Mouse (Mus musculus) bone marrow, adult 2 months (tissue): ENCODE measurements around the gene AW549877. TPM values are rescaled to one million over a fixed set of nuclear protein-coding genes. Genes with fewer than 3 reads are reported as not detected.

Source experiments
- H3K27ac ChIP-seq: fragments of 200-500 bp; 2 replicates; pipeline ENCODE4 v1.5.1; 2012; ENCODE audit warnings: low read depth, mild to moderate bottlenecking, control low read depth, inconsistent platforms, low read length; ENCODE audit not compliant: control insufficient read depth, poor library complexity, insufficient read depth
- H3K4me1 ChIP-seq: fragments of 200-500 bp; 2 replicates; pipeline ENCODE4 v1.6.1; 2011; ENCODE audit warnings: low read length; ENCODE audit not compliant: control insufficient read depth, insufficient read depth
- H3K4me3 ChIP-seq: fragments of 200-500 bp; replicated peaks from 2 replicates; pipeline ENCODE3; 2011; ENCODE audit warnings: mild to moderate bottlenecking, low read depth, low read length, control low read depth; ENCODE audit not compliant: control insufficient read depth
- CTCF ChIP-seq: fragments of 200-500 bp; IDR thresholded peaks from 2 replicates; pipeline ENCODE4 v1.5.1; 2011; ENCODE audit warnings: low read length, control low read depth; ENCODE audit not compliant: control insufficient read depth, insufficient read depth
- POLR2A ChIP-seq: fragments of 200-500 bp; IDR thresholded peaks from 2 replicates; pipeline ENCODE4 v1.6.1; 2011; ENCODE audit warnings: low read depth, mild to moderate bottlenecking, control low read depth, low read length, borderline replicate concordance; ENCODE audit not compliant: control insufficient read depth
- WGBS: fragments of 180-500 bp; shearing (Covaris S2); methylation state at CpG from one replicate; pipeline ENCODE4 v1.1.7; 2018; 5-methylcytosine and 5-hydroxymethylcytosine counted together
- polyA plus RNA-seq: library from polyadenylated mRNA; stranded (reverse); fragments of >200 nt; gene quantifications from 2 replicates; pipeline ENCODE4 v1.2.4, GENCODE M21; 2011; ENCODE audit warnings: low replicate concordance; ENCODE audit not compliant: missing spikeins, insufficient read depth, insufficient read length

The AW549877 gene
- polyA plus RNA-seq, 1 experiment = 12.3 TPM

DNA sequence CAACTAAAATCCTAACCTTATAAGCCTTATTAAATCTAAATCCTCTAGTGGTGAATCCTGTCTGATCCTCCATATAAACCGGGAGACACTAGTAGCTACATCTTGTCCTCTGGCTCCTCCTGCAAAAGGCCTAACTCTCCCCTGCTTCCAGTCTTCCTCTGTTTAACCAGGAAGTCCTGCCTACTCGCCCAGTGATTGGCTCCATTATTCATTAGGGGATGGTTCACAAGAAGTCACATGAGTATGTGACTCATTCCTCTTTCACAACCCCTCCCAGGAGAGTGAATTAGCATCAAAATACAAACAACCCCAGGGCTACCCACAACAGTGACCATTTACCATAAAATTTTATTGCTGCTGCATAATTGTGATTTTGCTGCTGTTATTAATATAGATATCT, 3.6 kb upstream of the AW549877 start:
- 79% methylated on average over 2 of the region's 2 CpGs for WGBS
- H3K4me3 ChIP-seq = no peak overlapping the region
- H3K4me1 ChIP-seq = no peaks in the 10 kb centered on the region
- TF ChIP-seq POLR2A (no peak), CTCF (no peak)
- H3K27ac ChIP-seq = no peak overlapping the region

DNA sequence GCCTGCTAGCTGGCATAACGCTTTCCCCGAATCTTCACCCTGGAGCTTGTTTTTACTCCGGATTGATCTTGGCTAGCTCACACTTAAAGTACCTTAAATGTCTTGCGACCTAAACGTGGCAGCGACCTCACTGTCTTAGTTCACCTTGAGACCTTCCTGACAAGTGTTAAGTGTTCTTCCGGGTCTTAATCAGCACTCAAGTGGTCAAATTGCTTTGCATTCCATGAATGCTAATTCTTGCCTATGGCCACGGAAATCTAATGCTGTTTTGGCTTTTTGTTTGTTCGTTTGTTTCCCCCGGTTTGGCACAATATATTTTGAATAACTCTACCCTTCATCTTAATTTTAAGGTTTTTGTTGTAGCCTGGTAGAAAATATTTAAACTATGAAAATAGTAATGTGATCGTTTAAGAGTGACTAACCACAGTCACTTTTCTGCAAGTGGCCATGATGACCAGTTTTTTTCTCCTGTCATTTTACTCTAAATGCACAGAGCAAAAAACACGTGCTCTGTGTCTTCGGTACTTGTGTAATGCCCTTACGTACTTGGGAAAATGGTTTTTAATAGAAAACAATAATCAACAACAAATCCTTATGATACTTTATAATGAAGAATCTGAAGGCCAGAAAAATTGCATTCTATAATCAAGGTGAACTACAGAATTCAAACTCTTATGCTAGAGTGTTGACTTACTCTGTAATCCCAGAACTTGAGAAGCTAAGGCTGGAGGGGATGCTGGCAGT, 895 bp upstream of the AW549877 start:
- peak overlapping the region; percentile 40 for H3K27ac ChIP-seq
- WGBS = 20% methylated on average over 14 of the region's 14 CpGs
- H3K4me1 ChIP-seq = no peaks in the 10 kb centered on the region; the same call in 1 of the 2 replicates
- TF ChIP-seq POLR2A (no peak), CTCF (no peak)
- peak overlapping the region; percentile 65 for H3K4me3 ChIP-seq

DNA sequence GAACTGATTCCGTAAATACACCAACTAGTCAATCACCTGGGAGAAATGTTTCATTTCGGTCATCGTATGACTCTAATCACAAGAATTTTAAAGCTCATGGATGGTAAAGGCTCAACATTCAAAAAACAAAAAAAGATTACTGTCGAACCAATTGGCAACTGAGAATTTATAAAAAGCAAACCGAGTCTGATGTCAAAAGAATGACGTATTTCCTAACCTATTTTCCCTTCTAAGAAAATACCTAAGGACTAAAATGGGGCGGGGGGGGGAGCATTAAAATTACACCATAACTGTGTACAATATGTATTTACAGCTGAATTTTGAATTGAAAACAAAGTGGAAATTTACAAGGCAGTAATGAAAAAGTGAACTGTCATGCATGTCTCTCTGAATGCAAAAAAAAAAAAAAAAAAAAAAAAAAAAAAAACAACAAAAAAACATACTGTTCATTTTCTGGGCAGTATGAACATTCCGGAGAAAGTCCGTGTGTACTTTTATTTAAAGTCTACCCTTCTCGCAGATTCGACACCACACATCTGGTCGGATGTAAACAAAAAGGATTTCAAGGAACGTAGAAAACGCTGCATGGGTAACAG, 594 bp downstream of the AW549877 start:
- TF ChIP-seq POLR2A (no peak), CTCF (no peak)
- H3K4me3 ChIP-seq = peak overlapping the region; percentile 80
- H3K27ac ChIP-seq = peak overlapping the region; percentile 96
- H3K4me1 ChIP-seq = no peaks in the 10 kb centered on the region; the same call in 1 of the 2 replicates
- WGBS = 16% methylated on average over 14 of the region's 14 CpGs

DNA sequence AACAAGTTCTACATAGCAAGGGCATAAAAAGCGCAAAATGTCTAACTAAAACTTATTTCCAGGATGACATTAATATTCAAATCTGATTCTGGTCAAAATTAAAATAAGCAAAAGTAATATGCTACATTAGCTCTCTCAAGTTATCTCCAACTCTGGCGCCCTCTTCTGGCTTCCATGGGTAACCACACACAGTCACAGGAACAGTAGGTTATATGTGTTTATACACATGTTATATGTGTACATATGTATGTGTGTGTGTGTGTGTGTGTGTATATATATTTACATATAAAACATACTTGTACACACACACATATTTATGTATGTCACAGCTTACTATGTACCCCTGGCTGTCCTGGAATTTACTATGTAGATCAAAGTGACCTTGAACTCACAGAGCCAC, 7.6 kb downstream of the AW549877 start:
- H3K4me3 ChIP-seq = no peak overlapping the region
- WGBS = 60% methylated on average over 2 of the region's 2 CpGs
- TF ChIP-seq CTCF (no peak), POLR2A (no peak)

DNA sequence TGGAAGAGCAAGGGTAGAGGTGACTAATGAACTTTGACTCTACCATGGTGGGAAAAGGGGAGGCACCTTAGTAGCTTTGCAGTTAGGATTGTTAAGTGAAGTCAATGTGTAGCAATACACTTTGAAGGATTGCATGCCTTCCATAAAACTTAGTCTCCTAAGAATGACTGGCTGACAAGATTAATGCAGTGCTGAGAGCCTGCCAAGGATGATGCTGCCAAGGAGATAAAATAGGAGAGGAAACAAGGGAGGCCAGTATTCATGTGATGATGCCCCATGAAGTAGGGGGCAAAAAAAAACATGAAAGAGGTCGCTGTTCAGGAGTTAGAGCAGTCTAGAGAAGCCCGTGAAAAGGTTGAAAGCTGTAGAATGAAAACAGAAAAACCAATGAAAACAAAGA, 10.7 kb downstream of the AW549877 start:
- no peak overlapping the region for H3K4me3 ChIP-seq
- no peak for TF ChIP-seq CTCF
- no peak for TF ChIP-seq POLR2A
- H3K27ac ChIP-seq = no peak overlapping the region
- no peaks in the 10 kb centered on the region; the same call in 1 of the 2 replicates for H3K4me1 ChIP-seq
- WGBS = 95% methylated on average over 2 of the region's 2 CpGs

More for the DNA sequence above, 7.6 kb downstream of the AW549877 start:
- Histone ChIP-seq H3K4me1 (no peaks in the 10 kb centered on the region; the same call in 1 of the 2 replicates), H3K27ac (no peak overlapping the region)

DNA sequence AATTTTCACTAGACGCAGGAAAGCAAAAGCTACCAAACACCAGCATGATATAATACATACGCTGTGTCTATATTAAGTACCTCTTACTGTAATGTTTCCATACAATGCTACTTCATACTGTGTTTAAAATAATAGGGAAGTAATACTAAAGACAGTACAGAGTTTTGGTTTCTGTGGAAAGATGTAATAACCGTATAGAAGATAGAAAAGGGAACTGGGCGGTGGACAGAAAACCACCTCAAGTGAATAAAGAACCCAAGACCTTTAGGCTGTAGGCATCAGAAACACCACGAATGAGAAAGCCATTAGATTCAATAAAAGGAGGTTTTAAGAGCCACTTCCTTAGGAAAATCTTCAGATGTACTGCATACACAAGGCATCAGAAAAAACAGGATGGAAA, 12.8 kb downstream of the AW549877 start:
- TF ChIP-seq POLR2A = no peak
- TF ChIP-seq CTCF = no peak
- WGBS = 32% methylated on average over 5 of the region's 5 CpGs
- H3K27ac ChIP-seq = no peak overlapping the region
- no peak overlapping the region for H3K4me3 ChIP-seq
- H3K4me1 ChIP-seq = no peaks in the 10 kb centered on the region; the same call in 1 of the 2 replicates

DNA sequence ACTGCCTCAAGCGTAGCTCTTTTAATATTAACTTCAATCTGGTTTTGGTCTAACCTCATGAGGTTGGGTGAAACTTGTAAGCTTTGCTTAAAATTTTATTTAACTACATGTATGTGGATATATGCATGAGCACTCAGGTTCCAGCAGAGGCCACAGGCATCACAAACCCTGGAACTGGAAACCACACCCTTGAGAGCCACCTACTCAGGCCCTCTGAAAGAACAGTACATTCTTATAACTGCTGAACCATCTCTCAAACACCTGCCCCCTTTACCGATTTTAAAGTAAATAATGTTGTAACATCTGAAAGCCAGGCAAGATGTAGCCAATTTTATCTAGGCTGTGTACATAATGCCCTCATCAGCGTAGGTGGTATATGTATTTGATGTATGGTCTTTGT, 15.7 kb downstream of the AW549877 start:
- Histone ChIP-seq H3K4me1 (no peaks in the 10 kb centered on the region; the same call in 1 of the 2 replicates), H3K4me3 (no peak overlapping the region), H3K27ac (peak overlapping the region; percentile 99; the same call in 1 of the 2 replicates)
- no peak for TF ChIP-seq POLR2A
- TF ChIP-seq CTCF = no peak
- WGBS = 61% methylated on average over 3 of the region's 3 CpGs

DNA sequence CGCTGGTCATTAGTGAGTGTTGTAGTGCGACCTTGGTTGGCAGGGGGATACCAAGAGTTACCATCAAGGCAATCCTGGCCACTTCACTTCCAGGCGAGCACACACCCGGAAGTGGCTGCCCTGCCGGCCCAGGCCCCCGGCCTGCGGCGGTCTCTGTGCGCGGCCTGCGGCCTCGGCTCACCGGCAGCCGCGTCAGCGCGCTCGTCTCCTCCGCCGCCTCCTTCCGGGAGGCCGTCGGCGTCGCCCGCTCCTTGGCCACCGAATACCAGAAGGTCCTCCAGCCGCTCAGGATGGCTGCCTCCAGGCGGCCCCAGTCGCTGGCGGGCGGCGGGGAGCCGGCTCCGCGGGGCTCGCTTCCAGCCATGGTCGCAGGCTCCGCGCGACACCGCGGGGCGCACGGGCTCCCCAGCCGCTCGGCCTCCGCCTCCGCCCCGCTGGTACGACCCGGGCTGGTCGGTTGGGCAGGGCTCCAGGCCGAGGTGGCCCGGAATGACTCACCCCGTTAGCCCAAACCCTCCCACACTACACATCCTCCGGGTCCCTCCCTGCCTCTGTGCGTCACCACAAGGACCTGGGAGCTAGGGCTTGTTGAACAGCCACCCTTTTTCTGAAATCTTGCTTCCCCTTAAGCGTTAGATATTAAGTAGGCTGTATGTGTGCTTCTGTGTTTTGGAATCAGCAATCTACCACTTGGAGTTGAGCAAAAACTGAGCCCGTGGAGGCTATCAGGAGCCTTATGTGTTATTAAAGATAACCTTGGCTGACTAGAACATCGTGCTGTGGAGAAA, 16.3 kb downstream of the AW549877 start, which contains the start of gene Fbxo4:
Gene Fbxo4 (minus strand): TSS at position 513 of the 788 bp plus-strand sequence.
- WGBS = under 1% methylated on average over 61 of the region's 61 CpGs
- Histone ChIP-seq H3K4me3 (peak within 1 kb of the TSS; percentile 78), H3K4me1 (no peaks in the 10 kb centered on the region; the same call in 1 of the 2 replicates), H3K27ac (peak within 1 kb of the TSS; percentile 99)
- no peak for TF ChIP-seq CTCF
- TF ChIP-seq POLR2A = peak; percentile 65; the same call in 1 of the 2 replicates
